Mouse (Mus musculus): Measurements from ENCODE around the gene Trip4. TPM values are rescaled to one million over a fixed set of nuclear protein-coding genes. Genes with fewer than 3 reads are reported as not detected.

Trip4 gene
- polyA plus RNA-seq, 1 experiment from 2014 or later: 20.4 TPM

DNA sequence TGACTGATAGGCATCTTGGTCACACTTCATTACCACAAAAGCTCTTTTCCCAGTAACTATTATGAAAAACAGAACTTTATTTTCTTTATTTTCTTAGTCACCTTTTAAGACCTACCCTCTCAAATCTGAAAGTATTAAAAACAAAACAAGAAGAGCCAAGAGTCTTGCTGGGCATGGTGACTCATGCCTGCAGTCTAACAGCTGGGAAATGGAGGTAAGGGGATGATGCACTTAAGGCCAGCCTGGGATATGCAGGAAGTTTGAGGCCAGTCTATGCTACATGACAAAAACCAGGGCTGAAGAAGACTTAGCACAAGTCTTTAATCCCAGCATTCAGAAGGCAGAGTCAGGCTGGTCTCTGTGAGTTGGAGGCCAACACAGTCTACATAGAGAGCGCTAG is 68.8 kb downstream of the Trip4 start:
- Histone ChIP-seq H3K27me3 (ENCODE audit: insufficient read depth, low read length) (no peaks in the 10 kb centered on the region), H3K27ac (no peak overlapping the region), H3K4me1 (replicated peaks; ENCODE audit: insufficient read depth, low read length) (peaks cover 7% of the 10 kb centered on the region; the same call in 1 of the 2 replicates), H3K36me3 (ENCODE audit: insufficient read depth, low read length) (0 out of 2 replicates have a peak, but pooled peaks cover 8% of the 10 kb centered on the region), H3K9ac (ENCODE audit: low read depth, low read length) (no peak overlapping the region), H3K4me3 (replicated peaks; ENCODE audit: low read depth, low read length) (no peak overlapping the region), H3K9me3 (replicated peaks; ENCODE audit: low read length) (no peaks in the 10 kb centered on the region), H3K4me2 (ENCODE audit: low read length) (no peak overlapping the region)
- ATAC-seq (replicated peaks; ENCODE audit: low FRiP score, low read depth): no peak
- 97% methylated on average over 1 of the region's 1 CpGs for WGBS
- TF ChIP-seq CTCF (IDR thresholded peaks at IDR 0.05; ENCODE audit: low read depth): no peak
- DNase-seq (ENCODE audit: low spot score): no peak

DNA sequence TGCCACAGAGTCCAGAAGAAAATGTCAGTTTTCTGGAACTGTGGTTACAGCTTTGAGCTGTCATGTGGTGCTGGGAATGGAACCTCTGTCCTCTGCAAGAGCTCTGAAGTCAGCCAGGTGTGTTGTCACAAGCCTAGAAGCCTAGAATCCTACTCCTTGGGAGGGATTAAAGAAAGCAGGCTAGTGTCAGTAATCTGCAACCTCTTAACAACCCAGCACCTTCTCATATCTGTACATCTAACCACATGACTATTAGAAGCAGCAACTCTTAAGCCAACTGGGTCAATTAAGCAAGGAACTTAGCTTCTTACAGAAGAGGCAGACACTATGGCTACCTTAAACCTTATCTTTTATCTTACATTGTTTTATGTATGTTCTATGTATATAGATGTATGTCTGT is 71.7 kb downstream of the Trip4 start:
- no peaks in the 10 kb centered on the region for H3K9me3 ChIP-seq (replicated peaks; ENCODE audit: low read length)
- H3K27ac ChIP-seq: no peak overlapping the region
- 0 out of 2 replicates have a peak, but pooled peaks cover 8% of the 10 kb centered on the region for H3K36me3 ChIP-seq (ENCODE audit: insufficient read depth, low read length)
- H3K27me3 ChIP-seq (ENCODE audit: insufficient read depth, low read length): no peaks in the 10 kb centered on the region
- no peaks in the 10 kb centered on the region for H3K4me1 ChIP-seq (replicated peaks; ENCODE audit: insufficient read depth, low read length)
- no peak for TF ChIP-seq CTCF (IDR thresholded peaks at IDR 0.05; ENCODE audit: low read depth)
- DNase-seq (ENCODE audit: low spot score) (no peak), ATAC-seq (replicated peaks; ENCODE audit: low FRiP score, low read depth) (no peak)
- H3K9ac ChIP-seq (ENCODE audit: low read depth, low read length): no peak overlapping the region
- H3K4me3 ChIP-seq (replicated peaks; ENCODE audit: low read depth, low read length): no peak overlapping the region
- no peak overlapping the region for H3K4me2 ChIP-seq (ENCODE audit: low read length)

DNA sequence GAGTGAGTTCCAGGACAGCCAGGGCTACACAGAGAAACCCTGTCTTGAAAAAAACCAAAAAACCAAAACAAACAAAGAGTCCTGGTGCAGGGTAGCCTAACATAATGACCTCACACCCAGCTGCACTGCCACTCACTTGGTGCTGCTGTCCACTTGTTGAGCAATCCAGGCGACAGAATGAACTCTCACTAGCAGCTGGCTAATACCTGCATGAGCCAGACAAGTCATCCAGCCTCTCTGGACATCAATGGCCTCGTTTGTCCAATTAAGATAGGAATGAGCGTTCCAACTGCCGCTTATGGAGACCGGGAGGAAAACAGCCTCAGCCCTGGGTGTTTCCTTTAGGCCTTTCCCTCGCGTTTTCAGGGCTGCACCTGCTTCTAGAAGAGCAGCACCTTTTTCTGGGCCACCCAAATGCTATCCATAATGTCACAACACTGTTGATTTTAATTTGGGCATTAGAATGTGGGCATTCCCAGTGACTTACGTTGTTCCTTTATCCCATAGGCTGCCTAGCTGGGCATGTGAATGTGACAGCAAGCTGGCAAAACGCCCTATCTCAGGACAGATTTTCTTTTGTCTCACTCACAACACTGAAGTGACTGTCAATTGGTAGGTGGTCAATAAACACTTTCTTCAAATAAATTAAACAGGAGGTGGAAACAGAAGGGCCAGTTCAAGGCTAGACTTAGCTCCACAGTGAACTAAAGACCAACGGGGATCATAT is 73.8 kb downstream of the Trip4 start:
- Histone ChIP-seq H3K9ac (ENCODE audit: low read depth, low read length) (no peak overlapping the region), H3K27me3 (ENCODE audit: insufficient read depth, low read length) (no peaks in the 10 kb centered on the region), H3K36me3 (ENCODE audit: insufficient read depth, low read length) (0 out of 2 replicates have a peak, but pooled peaks cover 8% of the 10 kb centered on the region), H3K27ac (no peak overlapping the region), H3K4me2 (ENCODE audit: low read length) (no peak overlapping the region), H3K9me3 (replicated peaks; ENCODE audit: low read length) (no peaks in the 10 kb centered on the region), H3K4me1 (replicated peaks; ENCODE audit: insufficient read depth, low read length) (no peaks in the 10 kb centered on the region), H3K4me3 (replicated peaks; ENCODE audit: low read depth, low read length) (no peak overlapping the region)
- 81% methylated on average over 10 of the region's 10 CpGs for WGBS
- DNase-seq (ENCODE audit: low spot score): no peak
- no peak for ATAC-seq (replicated peaks; ENCODE audit: low FRiP score, low read depth)
- TF ChIP-seq CTCF (IDR thresholded peaks at IDR 0.05; ENCODE audit: low read depth): no peak

DNA sequence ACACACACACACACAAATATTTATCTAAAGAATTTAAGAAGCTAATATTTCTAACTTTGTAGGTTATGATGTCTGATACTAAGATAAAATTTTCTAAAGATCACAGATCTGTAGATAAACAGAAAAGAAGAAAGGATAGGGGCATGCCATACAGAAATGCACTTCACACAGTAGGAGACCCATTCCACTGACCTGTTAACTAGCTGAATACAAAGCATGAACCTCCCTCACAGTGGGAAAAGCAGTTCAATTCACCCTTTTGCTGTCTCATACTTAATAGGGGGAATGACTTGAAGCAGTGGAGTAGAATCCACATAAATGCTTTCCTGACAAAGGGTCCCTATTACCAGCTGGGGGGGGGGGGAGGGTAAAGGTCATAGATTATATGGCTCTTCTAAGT is 75.0 kb downstream of the Trip4 start:
- ATAC-seq (replicated peaks; ENCODE audit: low FRiP score, low read depth) (no peak), DNase-seq (ENCODE audit: low spot score) (no peak)
- Histone ChIP-seq H3K9me3 (replicated peaks; ENCODE audit: low read length) (no peaks in the 10 kb centered on the region), H3K9ac (ENCODE audit: low read depth, low read length) (no peak overlapping the region), H3K27ac (no peak overlapping the region), H3K27me3 (ENCODE audit: insufficient read depth, low read length) (no peaks in the 10 kb centered on the region), H3K4me3 (replicated peaks; ENCODE audit: low read depth, low read length) (no peak overlapping the region), H3K4me1 (replicated peaks; ENCODE audit: insufficient read depth, low read length) (peaks cover 4% of the 10 kb centered on the region; the same call in 1 of the 2 replicates), H3K36me3 (ENCODE audit: insufficient read depth, low read length) (0 out of 2 replicates have a peak, but pooled peaks cover 8% of the 10 kb centered on the region), H3K4me2 (ENCODE audit: low read length) (no peak overlapping the region)
- no peak for TF ChIP-seq CTCF (IDR thresholded peaks at IDR 0.05; ENCODE audit: low read depth)

DNA sequence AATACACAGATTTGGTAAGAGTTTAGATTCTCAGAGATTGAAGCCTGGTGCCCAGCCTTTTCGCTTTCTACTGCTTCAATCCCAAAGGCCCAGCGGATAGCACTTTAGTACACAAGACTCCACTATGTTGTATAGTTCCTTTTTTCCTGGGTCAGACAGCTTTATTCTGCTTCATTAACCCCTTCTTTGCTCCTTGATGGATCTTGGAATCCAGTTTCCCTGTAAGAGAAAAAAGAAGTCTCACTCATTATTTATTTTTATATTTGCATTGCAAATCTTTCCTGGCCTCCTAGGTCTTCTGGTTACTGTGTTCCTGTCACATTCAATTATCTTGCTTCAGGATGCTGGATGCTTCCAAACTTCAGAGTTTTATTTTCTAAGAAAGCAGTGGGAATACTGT is 75.4 kb downstream of the Trip4 start:
- Histone ChIP-seq H3K27ac (no peak overlapping the region), H3K9ac (ENCODE audit: low read depth, low read length) (no peak overlapping the region), H3K4me3 (replicated peaks; ENCODE audit: low read depth, low read length) (no peak overlapping the region), H3K36me3 (ENCODE audit: insufficient read depth, low read length) (0 out of 2 replicates have a peak, but pooled peaks cover 6% of the 10 kb centered on the region), H3K4me1 (replicated peaks; ENCODE audit: insufficient read depth, low read length) (peaks cover 8% of the 10 kb centered on the region; the same call in 1 of the 2 replicates), H3K9me3 (replicated peaks; ENCODE audit: low read length) (no peaks in the 10 kb centered on the region), H3K27me3 (ENCODE audit: insufficient read depth, low read length) (no peaks in the 10 kb centered on the region), H3K4me2 (ENCODE audit: low read length) (no peak overlapping the region)
- DNase-seq (ENCODE audit: low spot score) (no peak), ATAC-seq (replicated peaks; ENCODE audit: low FRiP score, low read depth) (no peak)
- TF ChIP-seq CTCF (IDR thresholded peaks at IDR 0.05; ENCODE audit: low read depth): no peak
- WGBS: 76% methylated on average over 2 of the region's 2 CpGs

DNA sequence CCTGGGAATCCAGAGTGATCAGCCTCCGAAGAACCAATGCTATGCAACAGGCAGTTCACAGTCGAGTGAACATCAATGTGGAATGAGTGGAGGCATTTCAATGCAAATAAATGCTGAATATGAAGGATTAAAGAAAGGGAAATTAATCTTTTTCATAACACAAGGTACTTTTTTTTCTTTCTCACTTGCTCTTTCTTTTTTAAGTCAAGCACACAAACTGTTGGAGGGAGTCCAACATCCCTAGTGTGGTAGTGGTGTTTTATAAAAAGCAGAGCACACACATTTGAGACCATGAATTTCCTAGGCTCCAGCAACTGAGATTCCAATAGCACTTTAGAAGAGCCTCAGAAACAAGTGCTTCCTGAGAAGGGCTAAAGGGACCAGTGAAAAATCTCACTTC is 76.6 kb downstream of the Trip4 start:
- Histone ChIP-seq H3K9ac (ENCODE audit: low read depth, low read length) (no peak overlapping the region), H3K27ac (no peak overlapping the region), H3K9me3 (replicated peaks; ENCODE audit: low read length) (no peaks in the 10 kb centered on the region), H3K4me2 (ENCODE audit: low read length) (no peak overlapping the region), H3K4me1 (replicated peaks; ENCODE audit: insufficient read depth, low read length) (peaks cover 11% of the 10 kb centered on the region; the same call in 1 of the 2 replicates), H3K4me3 (replicated peaks; ENCODE audit: low read depth, low read length) (no peak overlapping the region), H3K27me3 (ENCODE audit: insufficient read depth, low read length) (no peaks in the 10 kb centered on the region), H3K36me3 (ENCODE audit: insufficient read depth, low read length) (no peaks in the 10 kb centered on the region)
- TF ChIP-seq CTCF (IDR thresholded peaks at IDR 0.05; ENCODE audit: low read depth): no peak
- 52% methylated on average over 2 of the region's 2 CpGs for WGBS
- DNase-seq (ENCODE audit: low spot score): no peak
- ATAC-seq (replicated peaks; ENCODE audit: low FRiP score, low read depth): no peak
